Mouse (Mus musculus) T-helper 2 cell (primary cell): ENCODE measurements at regions not wholly inside any gene's neighbourhood (a gene's known extent, or its start where the extent isn't known, plus 50 kb on each side); places are given as distances from the start of the nearest gene placed in this dataset.

ENCODE experiments used
- in situ Hi-C: fragments of 300-600 bp; cut with MboI, MseI; formaldehyde crosslinking; loops from one replicate; pipeline ENCODE4 v1.15.1; 2025; ENCODE audit warnings: high pct_unique_total_duplicates

DNA sequence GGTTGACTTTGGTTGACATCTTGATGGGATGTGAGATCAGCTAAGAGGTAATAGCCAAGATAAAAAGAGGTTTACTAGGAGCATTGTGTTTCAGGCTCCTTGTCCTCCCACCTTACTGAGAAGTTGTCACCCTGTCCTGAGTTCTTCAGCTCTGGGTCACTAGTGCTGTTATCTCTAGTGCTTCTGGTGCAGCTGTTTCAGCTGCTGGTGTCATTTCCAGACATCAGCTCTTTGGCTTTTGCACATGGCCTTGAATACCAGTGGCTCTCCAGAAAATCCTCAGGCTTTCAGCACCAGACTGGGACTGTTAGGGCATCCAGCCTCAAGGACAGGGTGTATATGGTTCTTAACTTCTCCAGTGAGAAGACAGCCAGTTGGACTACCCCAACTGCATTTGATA is 697.9 kb upstream of the Ncam2 start:
- in situ Hi-C loops: no loop called here

- in situ Hi-C loops: no loop called here
Observed at GRCm38 (mm10) chr16:80503276-80503675, 697.2 kb upstream of the Ncam2 start.

DNA sequence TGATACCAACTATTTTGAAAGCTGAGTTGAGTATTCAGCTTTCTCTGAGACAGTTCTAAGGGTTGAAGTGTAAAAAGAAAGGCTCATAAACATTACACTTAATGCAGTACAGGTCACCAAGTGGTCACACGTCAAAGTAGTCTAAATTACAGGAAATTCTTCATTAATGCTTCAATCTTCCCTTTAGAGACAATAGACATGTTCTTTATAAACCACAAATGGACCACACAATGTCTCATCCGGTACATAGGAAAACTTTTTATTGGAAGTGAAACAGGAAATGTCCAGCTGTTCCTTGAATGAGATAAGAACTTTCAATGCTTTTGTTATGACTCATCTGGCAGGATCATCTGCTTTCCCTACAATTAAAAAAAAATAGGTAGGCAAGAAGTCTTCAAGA is 687.8 kb upstream of the Ncam2 start:
- in situ Hi-C loops: no loop called here

- in situ Hi-C loops: loop anchor here (25.0 kb wide), 1 partner anchor 1224 kb away; no protein-coding TSS in a partner anchor
Observed at GRCm38 (mm10) chr16:80538039-80538438, 662.5 kb upstream of the Ncam2 start.

- in situ Hi-C loops: loop anchor here (25.0 kb wide), 1 partner anchor 1216 kb away; no protein-coding TSS in a partner anchor
Observed at GRCm38 (mm10) chr16:80546598-80546997, 653.9 kb upstream of the Ncam2 start.

DNA sequence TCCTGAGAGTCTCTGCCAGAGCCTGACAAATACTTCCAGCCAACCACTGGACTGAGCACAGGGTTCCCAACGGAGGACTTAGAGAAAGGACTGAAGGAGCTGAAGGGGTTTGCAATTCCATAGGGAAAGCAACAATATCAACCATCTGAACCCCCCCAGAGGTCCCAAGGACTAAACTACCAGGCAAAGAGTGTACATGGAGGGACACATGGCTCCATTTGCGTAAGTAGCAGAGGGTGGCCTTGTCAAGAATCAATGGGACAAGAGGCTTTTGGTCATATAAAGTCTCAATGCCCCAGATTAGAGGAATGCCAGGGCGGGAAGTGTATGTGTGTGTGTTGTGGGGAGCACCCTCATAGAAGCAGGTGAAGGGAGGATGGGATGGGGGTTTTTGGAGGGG is 633.4 kb upstream of the Ncam2 start:
- in situ Hi-C loops: no loop called here

DNA sequence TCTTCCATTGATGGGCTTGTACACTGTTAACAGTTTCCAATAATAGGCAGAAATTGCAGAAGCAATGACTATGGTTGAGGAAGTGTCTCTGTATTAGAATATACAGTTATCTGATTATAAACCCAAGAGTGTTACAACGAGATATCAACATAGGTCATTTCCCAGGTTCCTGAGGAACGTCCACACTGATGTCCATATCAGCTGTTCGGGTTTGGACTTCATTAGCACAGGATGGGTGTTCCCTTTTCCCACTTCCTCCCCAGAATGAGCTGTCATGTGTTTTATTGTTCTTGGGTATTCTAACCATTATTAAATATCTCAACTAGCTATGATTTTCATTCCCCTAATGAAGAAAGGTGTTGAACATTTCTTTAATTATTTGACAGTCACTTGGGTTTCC is 613.2 kb upstream of the Ncam2 start:
- in situ Hi-C loops: no loop called here

DNA sequence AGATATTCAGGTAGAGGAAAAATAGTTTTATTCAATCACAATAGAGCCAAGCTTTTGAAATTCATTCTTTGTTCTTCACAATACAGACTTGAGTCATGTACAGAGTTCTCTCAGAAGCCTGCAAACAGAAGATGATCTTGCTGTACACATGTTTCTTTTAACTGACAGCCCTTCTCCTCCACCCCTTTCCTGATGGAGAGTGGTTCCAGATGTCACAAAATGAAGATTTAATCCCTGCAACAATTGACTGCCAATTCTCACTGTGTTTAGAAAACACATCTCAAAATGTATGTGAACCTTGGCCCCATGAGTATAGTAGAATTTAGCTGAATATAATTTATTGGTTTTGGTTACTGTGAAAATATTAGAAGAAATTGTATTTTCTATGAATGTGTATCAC is 596.6 kb upstream of the Ncam2 start:
- in situ Hi-C loops: no loop called here
